Mouse (Mus musculus) heart, embryonic 14.5 days (tissue): ENCODE measurements around the gene Mrln. TPM values are rescaled to one million over a fixed set of nuclear protein-coding genes. Genes with fewer than 3 reads are reported as not detected.
"Not testable (repeated sequence)": the region's sequence is repeated elsewhere in the genome, so short reads cannot be mapped to it uniquely, and the experiment has no call there.

Source experiments
- ATAC-seq: fragments of 200-750 bp; cut with Nextera tagmentation; 2 replicates; pipeline ENCODE4 v1.8.0; 2017; ENCODE audit warnings: low read depth, moderate TSS enrichment; ENCODE audit not compliant: insufficient number of reproducible peaks, insufficient read depth, low FRiP score
- H3K27ac ChIP-seq, 2 experiments: fragments of 200-500 bp in 1 of 2; fragments of 300-500 bp in 1 of 2; sonication (generic) in 1 of 2; replicated peaks in 1 of 2; 2 replicates each; pipeline ENCODE4 v1.5.1; 2012 to 2014; ENCODE audit warnings: low read depth in 2 of 2, low read length in 2 of 2, control low read depth in 1 of 2, mild to moderate bottlenecking in 1 of 2, mixed read lengths in 1 of 2; ENCODE audit not compliant: control insufficient read depth in 1 of 2, insufficient read depth in 1 of 2
- H3K27me3 ChIP-seq: fragments of 300-500 bp; sonication (generic); 2 replicates; pipeline ENCODE4 v1.6.1; 2014; ENCODE audit warnings: mild to moderate bottlenecking, low read length, control low read depth; ENCODE audit not compliant: control insufficient read depth, insufficient read depth
- H3K36me3 ChIP-seq: fragments of 300-500 bp; sonication (generic); 2 replicates; pipeline ENCODE4 v1.6.1; 2014; ENCODE audit warnings: mild to moderate bottlenecking, control low read depth, low read length, mixed read lengths; ENCODE audit not compliant: control insufficient read depth, insufficient read depth
- H3K4me1 ChIP-seq, 2 experiments: fragments of 200-500 bp in 1 of 2; fragments of 300-500 bp in 1 of 2; sonication (generic) in 1 of 2; 2 replicates each; pipeline ENCODE4 v1.6.1; 2012 to 2014; ENCODE audit warnings: low read length in 2 of 2, control low read depth in 1 of 2, mixed read lengths in 1 of 2; ENCODE audit not compliant: control insufficient read depth in 2 of 2, insufficient read depth in 2 of 2
- H3K4me2 ChIP-seq: fragments of 300-500 bp; sonication (generic); 2 replicates; pipeline ENCODE4 v1.6.1; 2014; ENCODE audit warnings: mild to moderate bottlenecking, low read length
- H3K4me3 ChIP-seq, 2 experiments: fragments of 200-500 bp in 1 of 2; fragments of 300-500 bp in 1 of 2; sonication (generic) in 1 of 2; 2 replicates each; pipeline ENCODE4 v1.5.1; 2012 to 2014; ENCODE audit warnings: low read length in 2 of 2, mild to moderate bottlenecking in 2 of 2, control low read depth in 1 of 2, low read depth in 1 of 2, moderate library complexity in 1 of 2; ENCODE audit not compliant: control insufficient read depth in 1 of 2, insufficient read depth in 1 of 2
- H3K9ac ChIP-seq: fragments of 300-500 bp; sonication (generic); 2 replicates; pipeline ENCODE4 v1.6.1; 2014; ENCODE audit warnings: mild to moderate bottlenecking, low read length
- H3K9me3 ChIP-seq: fragments of 300-500 bp; sonication (generic); 2 replicates; pipeline ENCODE4 v1.6.1; 2016; ENCODE audit warnings: low read length, control low read depth; ENCODE audit not compliant: control insufficient read depth
- WGBS: fragments of 180-500 bp; shearing (Covaris S2); extraction: QIAGEN DNeasy Blood & Tissue Kit; methylation state at CpG from one replicate; pipeline ENCODE4 v1.1.7; 2014; 5-methylcytosine and 5-hydroxymethylcytosine counted together
- polyA plus RNA-seq: library from polyadenylated mRNA; unstranded; fragments of >200 nt; fragmentation: Nextera tagmentation; extraction: Ambion mirVana; gene quantifications from 2 replicates; pipeline ENCODE4 v1.2.1, GENCODE M21; 2014

The Mrln gene
- polyA plus RNA-seq, 1 experiment from 2014 or later = 0.92 TPM

DNA sequence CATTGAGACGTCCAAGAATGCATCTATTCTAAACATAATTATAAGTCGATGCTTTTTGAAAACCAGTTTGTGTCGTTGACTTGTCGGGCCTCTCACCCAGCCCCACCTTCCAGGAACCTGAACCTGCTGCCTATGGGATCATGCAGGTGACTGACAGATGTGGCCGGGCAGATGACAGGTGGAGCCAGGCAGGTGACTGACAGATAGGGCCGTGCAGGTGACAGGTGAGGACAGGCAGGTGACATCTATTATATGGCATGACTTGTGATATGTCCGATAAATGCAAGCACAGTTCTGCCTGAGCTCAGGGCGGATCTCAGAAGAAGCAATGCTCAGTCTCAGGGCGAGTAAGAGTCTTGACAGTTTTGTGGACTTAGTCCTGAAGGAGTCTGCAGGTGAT lies 6.8 kb downstream of the Mrln start:
- Histone ChIP-seq H3K4me1 (no peaks in the 10 kb centered on the region), H3K4me3 (no peak overlapping the region), H3K9ac (no peak overlapping the region), H3K36me3 (no peaks in the 10 kb centered on the region), H3K9me3 (no peaks in the 10 kb centered on the region), H3K4me2 (no peak overlapping the region), H3K27me3 (no peaks in the 10 kb centered on the region), H3K27ac (no peak overlapping the region)
- WGBS = 77% methylated on average over 9 of the region's 9 CpGs
- no peak for ATAC-seq

DNA sequence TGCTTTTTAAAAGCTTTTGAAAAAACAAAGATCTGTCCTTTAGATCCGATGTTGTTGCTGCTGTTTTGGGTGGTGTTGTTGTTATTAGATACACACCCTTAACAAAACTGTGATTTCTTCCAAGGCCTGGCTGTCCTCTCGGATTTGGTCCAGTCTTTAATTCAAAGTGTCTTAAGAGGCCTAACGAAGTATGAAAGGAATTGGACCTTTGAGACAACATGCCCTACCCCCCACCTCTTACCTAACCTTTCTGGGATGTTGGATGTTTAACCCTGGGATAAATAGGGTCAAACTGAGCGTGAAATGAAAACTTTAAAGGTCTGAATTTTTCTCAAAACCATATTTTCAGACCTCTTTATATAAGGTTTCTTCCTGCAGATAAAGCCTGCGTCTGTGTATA lies 16.5 kb downstream of the Mrln start:
- no peak overlapping the region for H3K27ac ChIP-seq
- no peak overlapping the region for H3K9ac ChIP-seq
- H3K27me3 ChIP-seq = no peaks in the 10 kb centered on the region
- H3K4me3 ChIP-seq = no peak overlapping the region
- H3K4me1 ChIP-seq = no peaks in the 10 kb centered on the region
- H3K9me3 ChIP-seq = no peaks in the 10 kb centered on the region
- no peak for ATAC-seq
- H3K36me3 ChIP-seq = no peaks in the 10 kb centered on the region
- WGBS = 77% methylated on average over 5 of the region's 5 CpGs
- no peak overlapping the region for H3K4me2 ChIP-seq

DNA sequence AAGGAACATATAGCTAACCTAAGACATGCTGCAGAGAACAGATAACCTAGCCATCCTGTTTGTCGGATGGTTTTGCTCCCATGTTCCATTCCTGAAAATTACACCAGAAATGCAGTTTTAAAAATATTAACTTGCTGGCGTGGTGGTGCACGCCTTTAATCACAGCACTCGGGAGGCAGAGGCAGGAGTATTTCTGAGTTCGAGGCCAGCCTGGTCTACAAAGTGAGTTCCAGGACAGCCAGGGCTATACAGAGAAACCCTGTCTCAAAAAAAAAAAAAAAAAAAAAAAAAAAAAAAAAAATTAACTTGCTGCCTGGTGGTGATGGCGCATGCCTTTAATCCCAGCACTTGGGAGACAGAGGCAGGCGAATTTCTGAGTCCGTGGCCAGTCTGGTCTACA lies 17.8 kb downstream of the Mrln start:
- H3K27me3 ChIP-seq, ATAC-seq, H3K4me3 ChIP-seq, H3K4me2 ChIP-seq, H3K36me3 ChIP-seq, H3K9me3 ChIP-seq, H3K9ac ChIP-seq, H3K4me1 ChIP-seq, H3K27ac ChIP-seq: not testable (repeated sequence)
- 85% methylated on average over 8 of the region's 8 CpGs for WGBS

DNA sequence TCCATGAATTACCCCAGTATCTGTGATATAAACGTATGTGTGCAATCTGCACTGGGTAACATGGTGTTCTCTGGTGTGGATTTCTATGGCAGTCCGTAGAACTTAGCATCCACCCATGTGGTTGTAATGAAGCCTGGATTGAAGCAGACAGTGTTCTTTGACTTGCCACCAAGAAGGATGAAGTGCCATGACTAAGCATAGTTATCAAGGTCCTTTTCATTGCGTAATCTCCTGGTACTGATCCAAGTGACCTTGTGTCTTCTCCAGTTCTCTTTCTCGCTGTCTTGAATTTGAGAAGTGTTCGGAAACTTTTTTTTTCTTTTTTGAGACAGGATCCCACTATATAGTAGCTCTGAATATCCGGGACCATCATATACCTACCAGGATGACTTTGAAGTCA lies 20.1 kb downstream of the Mrln start:
- no peak for ATAC-seq
- 79% methylated on average over 6 of the region's 6 CpGs for WGBS

DNA sequence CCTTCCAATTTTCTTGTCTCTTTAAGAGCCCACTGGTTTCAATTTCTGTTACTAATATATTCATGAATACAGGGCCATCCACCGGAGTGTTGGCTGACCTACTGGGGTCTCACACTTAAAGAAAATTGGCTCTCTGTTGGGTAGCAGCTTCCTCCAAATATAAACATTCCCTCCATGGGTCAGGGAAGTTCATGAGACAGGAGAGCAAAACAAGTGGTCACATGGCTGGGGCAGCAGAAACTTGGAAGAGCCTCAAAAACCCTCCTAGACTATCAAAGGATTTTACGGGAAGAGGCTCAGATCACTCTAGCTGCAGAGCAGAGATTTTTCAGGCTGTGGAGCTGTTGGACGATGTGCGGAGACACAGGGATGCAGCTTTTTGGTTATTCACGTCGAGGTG lies 21.3 kb downstream of the Mrln start:
- WGBS = 71% methylated on average over 6 of the region's 6 CpGs
- ATAC-seq = no peak
- Histone ChIP-seq H3K4me2 (no peak overlapping the region), H3K4me3 (no peak overlapping the region), H3K4me1 (no peaks in the 10 kb centered on the region), H3K9ac (no peak overlapping the region), H3K27me3 (no peaks in the 10 kb centered on the region), H3K27ac (no peak overlapping the region), H3K9me3 (no peaks in the 10 kb centered on the region), H3K36me3 (no peaks in the 10 kb centered on the region)

More for the DNA sequence above, 20.1 kb downstream of the Mrln start:
- Histone ChIP-seq H3K9me3 (no peaks in the 10 kb centered on the region), H3K4me2 (no peak overlapping the region), H3K9ac (no peak overlapping the region), H3K36me3 (no peaks in the 10 kb centered on the region), H3K4me3 (no peak overlapping the region), H3K27ac (no peak overlapping the region), H3K27me3 (no peaks in the 10 kb centered on the region), H3K4me1 (no peaks in the 10 kb centered on the region)

DNA sequence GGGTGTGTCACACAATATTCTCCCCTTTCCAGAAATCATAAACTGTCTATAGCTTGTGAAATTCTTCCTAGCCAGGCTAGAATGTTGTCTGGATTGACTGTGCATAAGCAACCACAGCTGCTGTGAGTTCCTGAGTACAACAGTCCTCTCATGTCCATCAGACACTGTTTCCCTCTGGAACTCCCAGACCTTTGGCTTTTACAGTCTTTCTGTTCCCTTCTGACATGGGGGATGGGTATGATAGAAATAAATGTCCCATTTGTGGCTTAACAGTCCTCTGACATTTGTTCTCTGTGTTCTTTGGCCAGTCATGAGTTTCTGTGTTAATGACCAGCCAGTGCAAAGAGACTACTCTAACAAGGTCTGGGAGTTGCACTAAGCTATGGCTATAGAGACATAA lies 22.1 kb downstream of the Mrln start:
- H3K9me3 ChIP-seq = no peaks in the 10 kb centered on the region
- no peaks in the 10 kb centered on the region for H3K4me1 ChIP-seq
- no peak overlapping the region for H3K9ac ChIP-seq
- no peak overlapping the region for H3K4me2 ChIP-seq
- no peaks in the 10 kb centered on the region for H3K27me3 ChIP-seq
- no peaks in the 10 kb centered on the region for H3K36me3 ChIP-seq
- ATAC-seq = no peak
- no peak overlapping the region for H3K27ac ChIP-seq
- no peak overlapping the region for H3K4me3 ChIP-seq

DNA sequence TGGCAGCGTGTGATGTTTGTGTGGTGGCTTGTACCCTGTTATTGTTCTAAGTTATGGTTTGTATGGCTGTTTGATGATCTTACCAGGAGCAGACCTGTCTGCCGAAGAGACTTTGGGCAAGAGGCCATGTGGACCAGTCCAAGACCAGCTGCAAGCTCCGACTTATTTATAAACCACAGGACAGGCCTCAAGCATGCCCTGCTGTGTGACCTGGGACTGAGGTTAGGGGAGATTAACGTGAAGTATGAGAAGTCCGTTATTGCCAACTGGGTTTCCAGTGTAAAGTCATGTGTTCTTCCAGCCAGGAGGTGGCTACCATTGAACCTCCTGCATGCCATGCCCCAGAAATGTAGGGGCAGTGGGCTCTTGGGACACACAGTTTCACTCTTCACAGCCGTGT lies 25.9 kb downstream of the Mrln start:
- Histone ChIP-seq H3K4me2 (no peak overlapping the region), H3K4me1 (no peaks in the 10 kb centered on the region), H3K27ac (no peak overlapping the region), H3K27me3 (no peaks in the 10 kb centered on the region), H3K36me3 (no peaks in the 10 kb centered on the region), H3K9ac (no peak overlapping the region), H3K9me3 (no peaks in the 10 kb centered on the region), H3K4me3 (no peak overlapping the region)
- ATAC-seq = no peak
- 71% methylated on average over 6 of the region's 6 CpGs for WGBS

DNA sequence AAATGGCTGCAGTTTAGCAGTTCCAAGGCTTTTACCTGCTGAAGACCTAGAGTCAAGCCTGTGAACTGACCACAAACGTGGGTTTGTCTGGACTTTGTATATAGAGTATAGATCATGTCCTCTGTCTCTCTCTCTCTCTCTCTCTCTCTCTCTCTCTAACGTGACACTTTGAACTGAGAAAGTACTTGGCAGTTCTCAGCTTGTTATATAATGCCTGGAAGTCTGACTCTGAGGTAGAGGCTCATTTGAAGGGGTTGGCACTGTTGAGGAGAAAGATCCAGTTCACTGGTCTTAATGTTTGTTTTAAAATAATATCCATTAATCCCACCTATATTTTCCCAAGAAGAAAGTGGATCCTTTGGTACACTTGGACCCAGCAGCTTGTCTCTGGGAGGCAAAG lies 33.5 kb downstream of the Mrln start:
- ATAC-seq = no peak
- Histone ChIP-seq H3K4me2 (no peak overlapping the region), H3K4me3 (no peak overlapping the region), H3K27ac (no peak overlapping the region), H3K9me3 (no peaks in the 10 kb centered on the region), H3K9ac (no peak overlapping the region), H3K27me3 (no peaks in the 10 kb centered on the region), H3K36me3 (no peaks in the 10 kb centered on the region), H3K4me1 (no peaks in the 10 kb centered on the region; a peak in 1 of 4 replicates)
- WGBS = 53% methylated on average over 2 of the region's 2 CpGs
